Mouse (Mus musculus) ES-E14 (cell line): ENCODE measurements around the gene Mpp3. TPM values are rescaled to one million over a fixed set of nuclear protein-coding genes. Genes with fewer than 3 reads are reported as not detected.
A peak's percentile ranks its signal among the peaks of the same experiment; 100 is the strongest.

Source experiments
- DNase-seq: peaks from one replicate; pipeline ENCODE4 v3.0.0-alpha.2; 2013; ENCODE audit warnings: low read depth, low spot score
- H3K27ac ChIP-seq: 2 replicates; pipeline ENCODE4 v1.5.1; 2012; ENCODE audit warnings: low read depth, mild to moderate bottlenecking, low read length, moderate library complexity, mixed read lengths; ENCODE audit not compliant: poor library complexity, insufficient read depth, severe bottlenecking
- H3K36me3 ChIP-seq: 2 replicates; pipeline ENCODE4 v1.6.1; 2012; ENCODE audit warnings: mild to moderate bottlenecking, low read length, moderate library complexity, mixed read lengths; ENCODE audit not compliant: control insufficient read depth, poor library complexity, insufficient read depth, severe bottlenecking
- H3K4me1 ChIP-seq, 2 experiments: fragments of 150-350 bp in 1 of 2; sonication (generic) in 1 of 2; 2 replicates each; pipeline ENCODE4 v1.6.1; 2012; ENCODE audit warnings: low read length in 2 of 2, mild to moderate bottlenecking in 1 of 2, mixed read lengths in 1 of 2; ENCODE audit not compliant: control insufficient read depth in 2 of 2, insufficient read depth in 2 of 2, poor library complexity in 1 of 2
- H3K4me3 ChIP-seq, 2 experiments: fragments of 150-350 bp in 1 of 2; sonication (generic) in 1 of 2; 2 replicates each; pipeline ENCODE4 v1.5.1; 2012; ENCODE audit warnings: low read length in 2 of 2, low read depth in 1 of 2, mild to moderate bottlenecking in 1 of 2, mixed read lengths in 1 of 2; ENCODE audit not compliant: insufficient read depth in 1 of 2, poor library complexity in 1 of 2, severe bottlenecking in 1 of 2
- H3K9ac ChIP-seq: 2 replicates; pipeline ENCODE4 v1.6.1; 2012; ENCODE audit warnings: low read depth, mild to moderate bottlenecking, low read length, mixed read lengths; ENCODE audit not compliant: poor library complexity, insufficient read depth, severe bottlenecking
- H3K9me3 ChIP-seq: fragments of 150-350 bp; sonication (generic); 2 replicates; pipeline ENCODE4 v1.6.1; 2012; ENCODE audit warnings: low read depth, mild to moderate bottlenecking, low read length; ENCODE audit not compliant: control insufficient read depth, insufficient read depth
- CHD2 ChIP-seq: IDR thresholded peaks from 2 replicates; pipeline ENCODE4 v1.6.1; 2014; ENCODE audit warnings: mild to moderate bottlenecking, low read depth, low read length, inconsistent platforms
- HCFC1 ChIP-seq: IDR thresholded peaks from 2 replicates; pipeline ENCODE4 v1.6.1; 2012; ENCODE audit warnings: low read length, inconsistent platforms, borderline replicate concordance; ENCODE audit not compliant: insufficient read depth
- MAFK ChIP-seq: IDR thresholded peaks from 2 replicates; pipeline ENCODE4 v1.6.1; 2014; ENCODE audit warnings: mild to moderate bottlenecking, low read depth, low read length, inconsistent platforms; ENCODE audit not compliant: insufficient read depth
- ZC3H11A ChIP-seq: IDR thresholded peaks from 2 replicates; pipeline ENCODE4 v1.6.1; 2012; ENCODE audit warnings: low read depth, mild to moderate bottlenecking, inconsistent platforms, low read length, borderline replicate concordance
- ZNF384 ChIP-seq: IDR thresholded peaks from 2 replicates; pipeline ENCODE4 v1.6.1; 2012; ENCODE audit warnings: low read depth, low read length, inconsistent platforms
- in situ Hi-C, 2 experiments: fragments of 600-800 bp; cut with MboI; formaldehyde crosslinking; loops; one replicate each; pipeline ENCODE4 v1.15.1; 2025; ENCODE audit warnings: low sequenced_read_pairs in 2 of 2, inconsistent platforms in 1 of 2; ENCODE audit not compliant: unreplicated experiment in 2 of 2
- total RNA-seq: library from RNA; depleted of rRNA; stranded (reverse); fragments of 300-350 nt; gene quantifications from 2 replicates; pipeline ENCODE4 v1.2.3, GENCODE M21; 2012

The Mpp3 gene
- total RNA-seq, 1 experiment: 5.2 TPM

GRCm38 (mm10) chr11:102051954-102052353, 23.7 kb upstream of the Mpp3 start:
- TF ChIP-seq MAFK: no peak
- no peak for TF ChIP-seq HCFC1
- no peak for TF ChIP-seq CHD2
- no peak for TF ChIP-seq ZNF384
- no peak for TF ChIP-seq ZC3H11A
- H3K4me3 ChIP-seq: no peak overlapping the region
- no peaks in the 10 kb centered on the region for H3K36me3 ChIP-seq
- H3K9me3 ChIP-seq: no peaks in the 10 kb centered on the region
- DNase-seq: no peak
- in situ Hi-C loops: no loop called here
- no peak overlapping the region for H3K27ac ChIP-seq
- H3K9ac ChIP-seq: no peak overlapping the region
- peaks cover 2 to 7% of the 10 kb centered on the region in 2 experiments; a peak in 1 of 4 replicates for H3K4me1 ChIP-seq

GRCm38 (mm10) chr11:102051541-102051940, 23.3 kb upstream of the Mpp3 start:
- H3K4me3 ChIP-seq: no peak overlapping the region
- H3K36me3 ChIP-seq: no peaks in the 10 kb centered on the region
- no peak for TF ChIP-seq CHD2
- TF ChIP-seq HCFC1: no peak
- TF ChIP-seq ZC3H11A: no peak
- no peak for TF ChIP-seq MAFK
- no peak for TF ChIP-seq ZNF384
- no peak for DNase-seq
- peaks cover 2 to 7% of the 10 kb centered on the region in 2 experiments; a peak in 1 of 4 replicates for H3K4me1 ChIP-seq
- no peaks in the 10 kb centered on the region for H3K9me3 ChIP-seq
- in situ Hi-C loops: no loop called here
- no peak overlapping the region for H3K9ac ChIP-seq
- H3K27ac ChIP-seq: no peak overlapping the region

GRCm38 (mm10) chr11:102049875-102050482, 21.7 kb upstream of the Mpp3 start:
- Histone ChIP-seq H3K9me3 (no peaks in the 10 kb centered on the region), H3K9ac (no peak overlapping the region), H3K36me3 (no peaks in the 10 kb centered on the region), H3K4me3 (no peak overlapping the region), H3K27ac (no peak overlapping the region), H3K4me1 (peaks cover 2 to 7% of the 10 kb centered on the region in 2 experiments; a peak in 1 of 4 replicates)
- no peak for TF ChIP-seq MAFK
- TF ChIP-seq HCFC1: no peak
- no peak for TF ChIP-seq ZNF384
- TF ChIP-seq CHD2: no peak
- no peak for TF ChIP-seq ZC3H11A
- in situ Hi-C loops: no loop called here
- DNase-seq: peak; percentile 47

- Histone ChIP-seq H3K36me3 (no peaks in the 10 kb centered on the region), H3K4me1 (no peaks in the 10 kb centered on the region), H3K4me3 (no peak overlapping the region), H3K9ac (no peak overlapping the region), H3K9me3 (no peaks in the 10 kb centered on the region), H3K27ac (no peak overlapping the region)
- in situ Hi-C loops: no loop called here
- DNase-seq: no peak
- no peak for TF ChIP-seq CHD2
Measured at GRCm38 (mm10) chr11:102046607-102047006, 18.3 kb upstream of the Mpp3 start.

GRCm38 (mm10) chr11:102044691-102045212, 16.5 kb upstream of the Mpp3 start:
- Histone ChIP-seq H3K4me1 (no peaks in the 10 kb centered on the region; a peak in 1 of 4 replicates), H3K36me3 (no peaks in the 10 kb centered on the region), H3K4me3 (no peak overlapping the region), H3K27ac (no peak overlapping the region), H3K9me3 (no peaks in the 10 kb centered on the region), H3K9ac (no peak overlapping the region)
- in situ Hi-C loops: no loop called here
- DNase-seq: no peak
- TF ChIP-seq HCFC1: no peak
- TF ChIP-seq CHD2: no peak
- TF ChIP-seq ZC3H11A: no peak
- TF ChIP-seq ZNF384: no peak
- TF ChIP-seq MAFK: no peak
